Mouse (Mus musculus) small intestine, adult 2 months (tissue): ENCODE results near the gene Ube2g2. TPM values are rescaled to one million over a fixed set of nuclear protein-coding genes. Genes with fewer than 3 reads are reported as not detected.
"Not testable (repeated sequence)": the region's sequence is repeated elsewhere in the genome, so short reads cannot be mapped to it uniquely, and the experiment has no call there.

Experiments used
- H3K27ac ChIP-seq: fragments of 200-500 bp; 2 replicates; pipeline ENCODE4 v1.5.1; 2012; ENCODE audit warnings: low read depth, low read length, control low read depth, inconsistent platforms; ENCODE audit not compliant: insufficient read depth
- H3K27me3 ChIP-seq: fragments of 200-500 bp; 2 replicates; pipeline ENCODE4 v1.6.1; 2012; ENCODE audit warnings: mild to moderate bottlenecking, moderate library complexity, low read length, inconsistent platforms; ENCODE audit not compliant: control insufficient read depth, insufficient read depth
- H3K36me3 ChIP-seq: fragments of 200-500 bp; 2 replicates; pipeline ENCODE4 v1.6.1; 2012; ENCODE audit warnings: mild to moderate bottlenecking, low read length, control low read depth, inconsistent platforms; ENCODE audit not compliant: control insufficient read depth, insufficient read depth
- H3K4me1 ChIP-seq: fragments of 200-500 bp; 2 replicates; pipeline ENCODE4 v1.6.1; 2012; ENCODE audit warnings: low read length, inconsistent platforms, mixed read lengths; ENCODE audit not compliant: control insufficient read depth, insufficient read depth, insufficient read length
- H3K4me3 ChIP-seq: fragments of 200-500 bp; 2 replicates; pipeline ENCODE4 v1.5.1; 2012; ENCODE audit warnings: low read depth, mild to moderate bottlenecking, control low read depth, inconsistent platforms, low read length, moderate library complexity
- CTCF ChIP-seq: fragments of 200-500 bp; IDR thresholded peaks from 2 replicates; pipeline ENCODE4 v1.5.1; 2012; ENCODE audit warnings: low read depth, mild to moderate bottlenecking, control low read depth, inconsistent platforms, low read length, moderate library complexity, mixed read lengths; ENCODE audit not compliant: insufficient replicate concordance, insufficient read length; ENCODE audit errors: extremely low read depth
- POLR2A ChIP-seq: fragments of 200-500 bp; IDR thresholded peaks from 2 replicates; pipeline ENCODE4 v1.6.1; 2012; ENCODE audit warnings: low read depth, mild to moderate bottlenecking, control low read depth, inconsistent platforms, low read length, moderate library complexity
- WGBS: fragments of 180-500 bp; shearing (Covaris S2); methylation state at CpG from one replicate; pipeline ENCODE4 v1.1.7; 2018; 5-methylcytosine and 5-hydroxymethylcytosine counted together
- polyA plus RNA-seq: library from polyadenylated mRNA; depleted of rRNA; stranded (reverse); fragments of >200 nt; gene quantifications from 2 replicates; pipeline ENCODE4 v1.2.3, GENCODE M21; 2012; rRNA removed

The Ube2g2 gene
- polyA plus RNA-seq, 1 experiment: 20.9 TPM

- Histone ChIP-seq H3K4me1 (peaks cover 8% of the 10 kb centered on the region), H3K27ac (no peak overlapping the region), H3K36me3 (no peaks in the 10 kb centered on the region), H3K4me3 (no peak overlapping the region), H3K27me3 (no peaks in the 10 kb centered on the region; the same call in 1 of the 2 replicates)
- WGBS: 64% methylated on average over 8 of the region's 8 CpGs
- TF ChIP-seq CTCF (no peak), POLR2A (no peak)
Measured at GRCm38 (mm10) chr10:77684181-77684580, 62.1 kb downstream of the Ube2g2 start.

- H3K36me3 ChIP-seq: no peaks in the 10 kb centered on the region
- no peak within 1 kb of the TSS for H3K4me3 ChIP-seq
- no peak for TF ChIP-seq POLR2A
- no peak for TF ChIP-seq CTCF
- no peak within 1 kb of the TSS for H3K27ac ChIP-seq
- peaks cover 8% of the 10 kb centered on the region for H3K4me1 ChIP-seq
- 6% methylated on average over 22 of the region's 22 CpGs for WGBS
- H3K27me3 ChIP-seq: no peaks in the 10 kb centered on the region; the same call in 1 of the 2 replicates
Measured at GRCm38 (mm10) chr10:77685895-77686664, 64.0 kb downstream of the Ube2g2 start, which contains the start of gene Tspear. Tspear (plus strand) TSS chr10:77686569.

GRCm38 (mm10) chr10:77687021-77687420, 64.9 kb downstream of the Ube2g2 start:
- Histone ChIP-seq H3K4me1 (peaks cover 8% of the 10 kb centered on the region), H3K27ac (no peak overlapping the region), H3K27me3 (no peaks in the 10 kb centered on the region; the same call in 1 of the 2 replicates), H3K4me3 (no peak overlapping the region), H3K36me3 (no peaks in the 10 kb centered on the region)
- 31% methylated on average over 10 of the region's 10 CpGs for WGBS
- TF ChIP-seq CTCF (no peak), POLR2A (no peak)

- H3K27me3 ChIP-seq, H3K4me3 ChIP-seq, H3K36me3 ChIP-seq, H3K27ac ChIP-seq, H3K4me1 ChIP-seq: not testable (repeated sequence)
- WGBS: 43% methylated on average over 3 of the region's 3 CpGs
Measured at GRCm38 (mm10) chr10:77690356-77690807, 68.3 kb downstream of the Ube2g2 start, which contains the start of gene Gm19402. Gm19402 (minus strand) TSS chr10:77690757.

Other genes starting within 250 kb of the Ube2g2 start
- 0.76 and 0.79 TPM in 2 replicates for gene Adarb1, start 204.0 kb upstream of the Ube2g2 start, polyA plus RNA-seq
- gene Fam207a, start 106.5 kb upstream of the Ube2g2 start, polyA plus RNA-seq: 20.4 and 36.4 TPM in 2 replicates
- 14.3 and 17.4 TPM in 2 replicates for gene Itgb2, start 92.0 kb upstream of the Ube2g2 start, polyA plus RNA-seq
- 82.9 and 176 TPM in 2 replicates for gene Pttg1ip, start 40.6 kb upstream of the Ube2g2 start, polyA plus RNA-seq
- 129 and 254 TPM in 2 replicates for gene Sumo3, start 16.2 kb upstream of the Ube2g2 start, polyA plus RNA-seq
- gene Gm49325, start 16.1 kb upstream of the Ube2g2 start, polyA plus RNA-seq: not detected in 2 replicates
- 0.11 and 0.33 TPM in 2 replicates for gene Tspear, start 64.3 kb downstream of the Ube2g2 start, polyA plus RNA-seq
- gene Gm19402, start 68.5 kb downstream of the Ube2g2 start, polyA plus RNA-seq: not detected in 2 replicates
- gene Gm9508, start 75.0 kb downstream of the Ube2g2 start, polyA plus RNA-seq: not detected in 2 replicates
- gene Gm10272, start 84.4 kb downstream of the Ube2g2 start, polyA plus RNA-seq: not detected in 2 replicates
- not detected in 2 replicates for gene Gm10024, start 89.2 kb downstream of the Ube2g2 start, polyA plus RNA-seq
- gene Gm10142, start 93.5 kb downstream of the Ube2g2 start, polyA plus RNA-seq: 0.85 TPM in 1 of 2 replicates, not detected in the other
- gene Krtap12-1, start 98.3 kb downstream of the Ube2g2 start, polyA plus RNA-seq: not detected in 2 replicates
- gene Gm10100, start 104.2 kb downstream of the Ube2g2 start, polyA plus RNA-seq: not detected in 2 replicates
- gene Gm18596, start 120.4 kb downstream of the Ube2g2 start, polyA plus RNA-seq: not detected in 2 replicates
- gene Gm9736, start 129.1 kb downstream of the Ube2g2 start, polyA plus RNA-seq: not detected in 2 replicates
- gene Gm3233, start 137.4 kb downstream of the Ube2g2 start, polyA plus RNA-seq: not detected in 2 replicates
- gene Gm3238, start 149.1 kb downstream of the Ube2g2 start, polyA plus RNA-seq: not detected in 2 replicates
- not detected in 2 replicates for gene Gm7138, start 154.7 kb downstream of the Ube2g2 start, polyA plus RNA-seq
- not detected in 2 replicates for gene Gm3250, start 160.3 kb downstream of the Ube2g2 start, polyA plus RNA-seq
- gene Gm7137, start 165.9 kb downstream of the Ube2g2 start, polyA plus RNA-seq: not detected in 2 replicates
- gene Gm9639, start 172.8 kb downstream of the Ube2g2 start, polyA plus RNA-seq: not detected in 2 replicates
- gene Gm19668, start 176.9 kb downstream of the Ube2g2 start, polyA plus RNA-seq: not detected in 2 replicates
- gene Gm9507, start 189.6 kb downstream of the Ube2g2 start, polyA plus RNA-seq: not detected in 2 replicates
- not detected in 2 replicates for gene Gm2696, start 192.4 kb downstream of the Ube2g2 start, polyA plus RNA-seq
- gene Krtap10-4, start 204.8 kb downstream of the Ube2g2 start, polyA plus RNA-seq: not detected in 2 replicates
- gene Krtap10-10, start 213.7 kb downstream of the Ube2g2 start, polyA plus RNA-seq: 0.09 TPM in 1 of 2 replicates, not detected in the other
- gene Gm36176, start 224.5 kb downstream of the Ube2g2 start, polyA plus RNA-seq: not detected in 2 replicates
- gene Gm10318, start 230.6 kb downstream of the Ube2g2 start, polyA plus RNA-seq: not detected in 2 replicates
- gene Gm3285, start 239.7 kb downstream of the Ube2g2 start, polyA plus RNA-seq: not detected in 2 replicates